ENCODE assay signal across 50 mouse cellular contexts in genomic region chr7:5098769-5099168, GRCm38 (mm10). TPM values are rescaled to one million over a fixed set of nuclear protein-coding genes. Genes with fewer than 3 reads are reported as not detected.
"Had no signal": no experiment of that assay in that cellular context is flagged by ENCODE, and none has a peak within 500 bp of the region (broad histone marks: within the 10 kb centered on the region; RNA-seq: fewer than 3 reads in every experiment).

No protein-coding gene starts in this region.

- ATAC-seq: hindbrain, embryonic 16.5 days; hindbrain, postnatal 0 days; inflammation-experienced regulatory T-cells, adult 6 months; intestine, embryonic 16.5 days; intestine, postnatal 0 days had no signal

- H3K27ac ChIP-seq: heart, embryonic 13.5 days; heart, embryonic 15.5 days; hindbrain, embryonic 10.5 days; hindbrain, embryonic 12.5 days; hindbrain, embryonic 13.5 days; hindbrain, embryonic 14.5 days; hindbrain, embryonic 15.5 days; hindbrain, postnatal 0 days; intestine, embryonic 15.5 days; kidney, embryonic 15.5 days; kidney, postnatal 0 days; layer of hippocampus, adult 2 months; left cerebral cortex, adult 2 months had no signal

- H3K9me3 ChIP-seq: heart, embryonic 12.5 days; heart, embryonic 13.5 days; heart, embryonic 15.5 days; hindbrain, embryonic 12.5 days; hindbrain, embryonic 13.5 days; hindbrain, embryonic 15.5 days; intestine, embryonic 15.5 days; kidney, embryonic 15.5 days had no signal

- H3K9ac ChIP-seq: heart, embryonic 12.5 days; heart, embryonic 13.5 days; heart, embryonic 15.5 days; hindbrain, embryonic 12.5 days; hindbrain, embryonic 13.5 days; hindbrain, embryonic 14.5 days; hindbrain, embryonic 15.5 days; intestine, embryonic 15.5 days; kidney, embryonic 15.5 days had no signal

- H3K4me1 ChIP-seq: heart, embryonic 12.5 days; heart, embryonic 13.5 days; heart, embryonic 15.5 days; hindbrain, embryonic 10.5 days; hindbrain, embryonic 12.5 days; hindbrain, embryonic 13.5 days; hindbrain, embryonic 15.5 days; intestine, embryonic 15.5 days; kidney, embryonic 15.5 days had no signal

- H3K27me3 ChIP-seq: heart, embryonic 12.5 days; heart, embryonic 13.5 days; heart, embryonic 15.5 days; hindbrain, embryonic 12.5 days; hindbrain, embryonic 13.5 days; hindbrain, embryonic 15.5 days; intestine, embryonic 15.5 days; kidney, embryonic 15.5 days had no signal

- H3K4me3 ChIP-seq: heart, embryonic 12.5 days; heart, embryonic 13.5 days; heart, embryonic 15.5 days; hindbrain, embryonic 10.5 days; hindbrain, embryonic 12.5 days; hindbrain, embryonic 13.5 days; hindbrain, embryonic 15.5 days; intestine, embryonic 15.5 days; kidney, embryonic 15.5 days; layer of hippocampus, adult 2 months; left cerebral cortex, adult 2 months had no signal

- H3K4me2 ChIP-seq: heart, embryonic 11.5 days; heart, embryonic 12.5 days; heart, embryonic 13.5 days; heart, embryonic 15.5 days; hindbrain, embryonic 12.5 days; hindbrain, embryonic 13.5 days; hindbrain, embryonic 14.5 days; hindbrain, embryonic 15.5 days; intestine, embryonic 15.5 days; kidney, embryonic 15.5 days had no signal

- DNase-seq: heart, postnatal 10 days; heart, postnatal 14 days; heart, postnatal 4 days; kidney, adult 11 months; kidney, adult 18-20 months; kidney, adult 2 months; kidney, adult 8-10 months; kidney, adult 9 months; kidney, postnatal 10 days; kidney, postnatal 14 days; kidney, postnatal 25 days; kidney, postnatal 36 days; kidney, postnatal 4 days; layer of hippocampus, adult 9-11 months; layer of hippocampus, postnatal 36 days had no signal

RNA-seq across cellular contexts. Expression of gene Rfpl4, which starts 18.0 kb away (rescaled TPM):
- total RNA-seq: heart, postnatal 10 days; heart, postnatal 14 days; heart, postnatal 25 days; heart, postnatal 4 days; hematopoietic stem cell, adult 5-6 weeks; hindbrain, postnatal 0 days; layer of hippocampus, adult 18-20 months; layer of hippocampus, adult 2 months; layer of hippocampus, adult 8-10 months; layer of hippocampus, postnatal 10 days; layer of hippocampus, postnatal 14 days; layer of hippocampus, postnatal 25 days; layer of hippocampus, postnatal 36 days; left cerebral cortex, adult 18-20 months; left cerebral cortex, adult 2 months; left cerebral cortex, adult 8-10 months had no signal
- polyA plus RNA-seq: heart, embryonic 11.5 days; heart, embryonic 12.5 days; heart, embryonic 14.5 days; heart, embryonic 15.5 days; heart, embryonic 16.5 days; hindbrain, embryonic 10.5 days; hindbrain, embryonic 11.5 days; hindbrain, embryonic 12.5 days; hindbrain, embryonic 13.5 days; hindbrain, embryonic 14.5 days; hindbrain, embryonic 15.5 days; hindbrain, embryonic 16.5 days; hindbrain, postnatal 0 days; inflammation-experienced regulatory T-cells, adult 6 months; intestine, embryonic 14.5 days; intestine, embryonic 15.5 days; intestine, embryonic 16.5 days; intestine, postnatal 0 days; kidney, adult 2 months; kidney, embryonic 14.5 days; kidney, embryonic 15.5 days; kidney, embryonic 16.5 days; kidney, postnatal 0 days; large intestine, adult 2 months had no signal

RNA-seq across cellular contexts. Expression of gene Rasl2-9, which starts 27.0 kb away (rescaled TPM):
- total RNA-seq: hematopoietic stem cell, adult 5-6 weeks; hindbrain, postnatal 0 days; layer of hippocampus, adult 18-20 months; layer of hippocampus, postnatal 10 days; layer of hippocampus, postnatal 14 days; layer of hippocampus, postnatal 36 days had no signal
- polyA plus RNA-seq: kidney, embryonic 15.5 days had no signal
